Mouse (Mus musculus) midbrain, postnatal 0 days (tissue): ENCODE results near the gene Prkd2. TPM values are rescaled to one million over a fixed set of nuclear protein-coding genes. Genes with fewer than 3 reads are reported as not detected.

ENCODE experiments used
- ATAC-seq: fragments of 200-750 bp; cut with Nextera tagmentation; 2 replicates; pipeline ENCODE4 v1.8.0; 2017; ENCODE audit warnings: moderate number of reproducible peaks, mild to moderate bottlenecking, moderate TSS enrichment, moderate library complexity; ENCODE audit not compliant: low FRiP score
- DNase-seq: peaks from one replicate; pipeline ENCODE4 v3.0.0-alpha.2; 2015; ENCODE audit warnings: low spot score
- H3K27ac ChIP-seq: fragments of 300-500 bp; sonication (generic); 2 replicates; pipeline ENCODE4 v1.5.1; 2014; ENCODE audit warnings: low read depth, mild to moderate bottlenecking, low read length, mixed read lengths
- H3K27me3 ChIP-seq: fragments of 300-500 bp; sonication (generic); 2 replicates; pipeline ENCODE4 v1.6.1; 2014; ENCODE audit warnings: low read length, control low read depth, mixed read lengths; ENCODE audit not compliant: insufficient read depth
- H3K36me3 ChIP-seq: fragments of 300-500 bp; sonication (generic); 2 replicates; pipeline ENCODE4 v1.6.1; 2014; ENCODE audit warnings: low read length, control low read depth, mixed read lengths; ENCODE audit not compliant: insufficient read depth
- H3K4me1 ChIP-seq: fragments of 300-500 bp; sonication (generic); 2 replicates; pipeline ENCODE4 v1.6.1; 2014; ENCODE audit warnings: mild to moderate bottlenecking, control low read depth, antibody characterized with exemption, low read length, mixed read lengths; ENCODE audit not compliant: insufficient read depth
- H3K4me2 ChIP-seq: fragments of 300-500 bp; sonication (generic); 2 replicates; pipeline ENCODE4 v1.6.1; 2014; ENCODE audit warnings: low read depth, mild to moderate bottlenecking, low read length, mixed read lengths; ENCODE audit not compliant: poor library complexity, severe bottlenecking
- H3K4me3 ChIP-seq: fragments of 300-500 bp; sonication (generic); 2 replicates; pipeline ENCODE4 v1.5.1; 2014; ENCODE audit warnings: low read depth, mild to moderate bottlenecking, low read length, moderate library complexity
- H3K9ac ChIP-seq: fragments of 300-500 bp; sonication (generic); replicated peaks from 2 replicates; pipeline ENCODE4 v1.6.1; 2014; ENCODE audit warnings: mild to moderate bottlenecking, low read length, moderate library complexity, mixed read lengths; ENCODE audit not compliant: poor library complexity, severe bottlenecking
- H3K9me3 ChIP-seq: fragments of 300-500 bp; sonication (generic); 2 replicates; pipeline ENCODE4 v1.6.1; 2016; ENCODE audit warnings: low read length, control low read depth
- CTCF ChIP-seq: IDR thresholded peaks from 2 replicates; pipeline ENCODE4 v1.5.1; 2016; ENCODE audit warnings: antibody characterized with exemption, mild to moderate bottlenecking
- WGBS: fragments of 180-500 bp; shearing (Covaris S2); extraction: QIAGEN DNeasy Blood & Tissue Kit; methylation state at CpG from one replicate; pipeline ENCODE4 v1.1.7; 2014; 5-methylcytosine and 5-hydroxymethylcytosine counted together
- polyA plus RNA-seq: library from polyadenylated mRNA; unstranded; fragments of >200 nt; fragmentation: Nextera tagmentation; extraction: Ambion mirVana; gene quantifications from 2 replicates; pipeline ENCODE4 v1.2.1, GENCODE M21; 2015
- total RNA-seq: library from RNA; depleted of rRNA; stranded (reverse); fragments of >200 nt; gene quantifications from 2 replicates; pipeline ENCODE4 v1.2.3, GENCODE M21; 2014

Gene Prkd2
- total and polyA plus RNA-seq, 2 experiments from 2014 or later = 3.2 to 3.9 TPM

DNA sequence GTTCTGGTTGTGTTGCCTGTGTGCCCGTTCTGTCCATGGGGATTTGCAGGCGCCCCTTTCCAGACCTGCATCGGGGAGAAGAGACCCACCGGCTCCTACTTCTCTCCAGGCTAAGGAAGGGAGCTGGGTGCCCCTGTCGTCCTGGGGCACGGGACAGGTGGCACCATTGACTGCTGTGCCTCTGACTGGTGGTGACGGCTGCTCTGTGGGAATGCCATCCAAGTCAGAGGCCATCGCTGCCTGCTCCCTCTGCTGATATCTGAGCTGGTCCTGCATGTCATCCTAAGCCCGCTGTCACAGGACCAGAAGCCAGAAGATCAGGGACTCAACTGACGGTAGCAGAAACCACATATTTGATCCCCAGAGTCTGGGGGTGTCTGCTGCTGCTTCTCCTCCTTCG, 66.2 kb downstream of the Prkd2 start:
- Histone ChIP-seq H3K9me3 (no peaks in the 10 kb centered on the region), H3K4me2 (no peak overlapping the region), H3K4me3 (no peak overlapping the region), H3K27ac (no peak overlapping the region), H3K4me1 (no peaks in the 10 kb centered on the region), H3K36me3 (no peaks in the 10 kb centered on the region; the same call in 1 of the 2 replicates), H3K9ac (no peak overlapping the region), H3K27me3 (no peaks in the 10 kb centered on the region)
- DNase-seq (no peak), ATAC-seq (no peak)
- 64% methylated on average over 11 of the region's 11 CpGs for WGBS
- TF ChIP-seq CTCF = no peak

- Histone ChIP-seq H3K9ac (no peak overlapping the region), H3K36me3 (peaks cover 8% of the 10 kb centered on the region), H3K27ac (no peak overlapping the region), H3K4me3 (no peak overlapping the region), H3K9me3 (no peaks in the 10 kb centered on the region), H3K27me3 (no peaks in the 10 kb centered on the region), H3K4me2 (no peak overlapping the region), H3K4me1 (no peaks in the 10 kb centered on the region)
- ATAC-seq (no peak), DNase-seq (no peak)
- TF ChIP-seq CTCF = no peak
- WGBS = 65% methylated on average over 10 of the region's 10 CpGs
These were observed 67.2 kb downstream of the Prkd2 start for GRCm38 (mm10) chr7:16909909-16910308.

DNA sequence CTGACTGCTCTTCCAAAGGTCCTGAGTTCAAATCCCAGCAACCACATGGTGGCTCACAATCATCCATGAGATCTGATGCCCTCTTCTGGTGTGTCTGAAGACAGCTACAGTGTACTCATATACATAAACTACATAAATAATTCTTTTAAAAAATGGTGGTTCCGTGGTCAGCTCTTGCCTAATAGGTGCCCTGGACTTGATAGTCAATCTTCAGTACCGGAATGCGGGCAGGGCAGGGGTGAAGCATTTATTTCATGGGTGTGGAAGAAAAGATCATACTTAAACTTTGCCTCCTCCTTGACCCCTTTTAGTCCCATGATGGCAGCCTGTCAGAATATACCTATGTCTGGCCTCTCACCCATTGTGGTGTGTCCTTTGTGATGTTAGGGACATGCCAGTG, 69.2 kb downstream of the Prkd2 start:
- H3K4me3 ChIP-seq = no peak overlapping the region
- no peaks in the 10 kb centered on the region for H3K9me3 ChIP-seq
- WGBS = 96% methylated on average over 3 of the region's 3 CpGs
- TF ChIP-seq CTCF = no peak
- H3K27me3 ChIP-seq = no peaks in the 10 kb centered on the region
- ATAC-seq = no peak
- H3K4me1 ChIP-seq = no peaks in the 10 kb centered on the region
- no peak overlapping the region for H3K4me2 ChIP-seq
- H3K9ac ChIP-seq = no peak overlapping the region
- DNase-seq = no peak
- H3K27ac ChIP-seq = no peak overlapping the region
- H3K36me3 ChIP-seq = peaks cover 26% of the 10 kb centered on the region

DNA sequence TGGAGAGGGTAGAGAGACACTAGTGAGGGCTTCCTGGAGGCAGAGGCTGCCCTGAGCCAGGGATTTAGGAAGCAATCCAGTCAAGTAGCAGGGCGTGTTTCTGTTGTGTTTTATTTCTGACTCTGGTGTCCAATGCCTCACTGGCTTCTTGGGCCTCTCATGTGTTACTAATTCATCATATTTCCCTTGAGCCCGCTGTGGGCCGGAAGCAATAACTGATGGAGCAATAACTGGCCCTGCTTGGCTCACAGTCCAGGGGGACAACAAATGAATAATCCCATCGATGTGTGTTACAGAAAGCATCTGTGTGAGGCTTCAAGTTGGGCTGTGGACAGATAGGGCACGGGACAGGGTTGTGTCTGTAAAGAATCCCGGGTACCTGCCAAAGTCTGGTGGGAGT, 69.7 kb downstream of the Prkd2 start:
- Histone ChIP-seq H3K27me3 (no peaks in the 10 kb centered on the region), H3K4me2 (no peak overlapping the region), H3K9ac (no peak overlapping the region), H3K27ac (no peak overlapping the region), H3K4me3 (no peak overlapping the region), H3K9me3 (no peaks in the 10 kb centered on the region), H3K4me1 (no peaks in the 10 kb centered on the region), H3K36me3 (peaks cover 31% of the 10 kb centered on the region)
- TF ChIP-seq CTCF = no peak
- ATAC-seq (no peak), DNase-seq (no peak)
- WGBS = 71% methylated on average over 6 of the region's 6 CpGs

GRCm38 (mm10) chr7:16913806-16914452, 71.2 kb downstream of the Prkd2 start:
- Histone ChIP-seq H3K9ac (no peak overlapping the region), H3K4me2 (no peak overlapping the region), H3K27me3 (no peaks in the 10 kb centered on the region), H3K9me3 (no peaks in the 10 kb centered on the region), H3K4me3 (no peak overlapping the region), H3K4me1 (no peaks in the 10 kb centered on the region), H3K27ac (0 out of 2 replicates have a peak overlapping the region, but pooled peaks have one; percentile 12), H3K36me3 (peaks cover 44% of the 10 kb centered on the region)
- 42% methylated on average over 10 of the region's 10 CpGs for WGBS
- TF ChIP-seq CTCF = peak; percentile 92
- DNase-seq (peak; percentile 85), ATAC-seq (peak; percentile 54; the same call in 1 of the 2 replicates)

- no peak for DNase-seq
- H3K4me3 ChIP-seq = no peak overlapping the region
- 87% methylated on average over 18 of the region's 18 CpGs for WGBS
- no peak for TF ChIP-seq CTCF
- H3K4me1 ChIP-seq = 0 out of 2 replicates have a peak, but pooled peaks cover 4% of the 10 kb centered on the region
- 0 out of 2 replicates have a peak, but pooled peaks have one; percentile 0 for ATAC-seq
- peaks cover 47% of the 10 kb centered on the region for H3K36me3 ChIP-seq
- no peaks in the 10 kb centered on the region for H3K9me3 ChIP-seq
- H3K9ac ChIP-seq = no peak overlapping the region
- no peaks in the 10 kb centered on the region for H3K27me3 ChIP-seq
- no peak overlapping the region for H3K4me2 ChIP-seq
- H3K27ac ChIP-seq = 0 out of 2 replicates have a peak overlapping the region, but pooled peaks have one; percentile 18
These were observed 72.0 kb downstream of the Prkd2 start for GRCm38 (mm10) chr7:16914453-16915343.
